Comparison of ENCODE assay signal across 8 mouse cellular contexts in the genomic region with DNA sequence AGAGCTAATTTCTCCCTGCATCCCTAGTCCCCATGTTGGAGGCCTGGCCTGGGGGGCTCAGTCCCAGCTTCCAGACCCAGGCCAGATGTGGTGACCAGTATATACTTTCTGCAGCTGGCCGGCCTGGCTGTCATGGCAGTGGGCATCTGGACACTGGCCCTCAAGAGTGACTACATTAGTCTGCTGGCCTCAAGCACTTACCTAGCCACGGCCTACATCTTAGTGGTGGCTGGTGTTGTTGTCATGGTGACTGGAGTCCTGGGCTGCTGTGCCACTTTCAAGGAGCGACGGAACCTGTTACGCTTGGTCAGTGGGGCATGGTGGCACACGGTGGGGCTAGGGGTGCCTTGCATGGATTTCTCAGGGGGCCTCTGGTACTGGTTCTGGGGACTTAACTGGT. TPM values are rescaled to one million over a fixed set of nuclear protein-coding genes. Genes with fewer than 3 reads are reported as not detected.
A peak's percentile ranks its signal among the peaks of the same experiment; 100 is the strongest.
DNase-seq lines count a peak whose midpoint lies in the region; ATAC-seq lines count a peak whose summit lies in the region.

No protein-coding gene starts in this region.

- H3K36me3 ChIP-seq in heart, embryonic 13.5 days = peaks cover 39% of the 10 kb centered on the region
- H3K36me3 ChIP-seq in hindbrain, embryonic 14.5 days (replicated peaks; ENCODE audit: control insufficient read depth, insufficient read depth) = peaks cover 31% of the 10 kb centered on the region
- peaks cover 32% of the 10 kb centered on the region for H3K36me3 ChIP-seq in midbrain, embryonic 12.5 days

- peak overlapping the region; percentile 94 for H3K27ac ChIP-seq in heart, embryonic 13.5 days (replicated peaks)
- H3K27ac ChIP-seq in hindbrain, embryonic 14.5 days = peak overlapping the region; percentile 89
- no peak overlapping the region; the same call in 1 of the 2 replicates for H3K27ac ChIP-seq in midbrain, embryonic 12.5 days (replicated peaks)

- H3K4me2 ChIP-seq in heart, embryonic 13.5 days = peak overlapping the region; percentile 84
- peak overlapping the region; percentile 71 for H3K4me2 ChIP-seq in hindbrain, embryonic 14.5 days (replicated peaks)
- H3K4me2 ChIP-seq in midbrain, embryonic 12.5 days (replicated peaks) = peak overlapping the region; percentile 74

- peaks cover 69% of the 10 kb centered on the region for H3K4me1 ChIP-seq in heart, embryonic 13.5 days
- H3K4me1 ChIP-seq in hindbrain, embryonic 14.5 days (replicated peaks; ENCODE audit: control insufficient read depth, insufficient read depth, low read length) = peaks cover 40% of the 10 kb centered on the region
- H3K4me1 ChIP-seq in midbrain, embryonic 12.5 days = peaks cover 52% of the 10 kb centered on the region

- ATAC-seq in heart, embryonic 13.5 days (ENCODE audit: extremely low read depth, insufficient number of reproducible peaks, low FRiP score, low TSS enrichment) = no peak
- ATAC-seq in hindbrain, embryonic 14.5 days (ENCODE audit: low FRiP score) = no peak
- no peak for ATAC-seq in midbrain, embryonic 12.5 days (ENCODE audit: low FRiP score, low read depth)

- peak overlapping the region; percentile 82 for H3K4me3 ChIP-seq in heart, embryonic 13.5 days
- peak overlapping the region; percentile 35 for H3K4me3 ChIP-seq in hindbrain, embryonic 14.5 days (replicated peaks; ENCODE audit: low read length)
- peak overlapping the region; percentile 70 for H3K4me3 ChIP-seq in midbrain, embryonic 12.5 days

- H3K9me3 ChIP-seq in heart, embryonic 13.5 days = no peaks in the 10 kb centered on the region
- no peaks in the 10 kb centered on the region for H3K9me3 ChIP-seq in hindbrain, embryonic 14.5 days (ENCODE audit: control insufficient read depth, low read length)
- no peaks in the 10 kb centered on the region for H3K9me3 ChIP-seq in midbrain, embryonic 12.5 days

- no peak for DNase-seq in heart, postnatal 4 days
- DNase-seq in MN1 (ENCODE audit: low spot score) = peak; percentile 80
- DNase-seq in hindbrain, embryonic 14.5 days (ENCODE audit: low spot score) = no peak
- DNase-seq in frontal cortex, postnatal 10 days (ENCODE audit: low spot score in 2 of 2) = no peak
- DNase-seq in cerebellum, adult 11 months = no peak
- no peak for DNase-seq in gastrocnemius, postnatal 10 days

- H3K9ac ChIP-seq in heart, embryonic 13.5 days = peak overlapping the region; percentile 94
- peak overlapping the region; percentile 74 for H3K9ac ChIP-seq in hindbrain, embryonic 14.5 days
- H3K9ac ChIP-seq in midbrain, embryonic 12.5 days (replicated peaks) = peak overlapping the region; percentile 41

- H3K27me3 ChIP-seq in heart, embryonic 13.5 days (replicated peaks) = peaks cover 18% of the 10 kb centered on the region
- H3K27me3 ChIP-seq in hindbrain, embryonic 14.5 days (ENCODE audit: control insufficient read depth, insufficient read depth, low read length) = peaks cover 26% of the 10 kb centered on the region
- peaks cover 28% of the 10 kb centered on the region for H3K27me3 ChIP-seq in midbrain, embryonic 12.5 days

- WGBS in heart, embryonic 13.5 days = 82% methylated on average over 6 of the region's 6 CpGs
- 68% methylated on average over 6 of the region's 6 CpGs for WGBS in hindbrain, embryonic 14.5 days
- WGBS in midbrain, embryonic 12.5 days = 69% methylated on average over 6 of the region's 6 CpGs

RNA-seq across cellular contexts. Expression of a gene that starts 2.2 kb away (rescaled TPM):
- polyA plus RNA-seq in heart, embryonic 13.5 days (2015; fragmentation: Nextera tagmentation; extraction: Ambion mirVana) = 28.5 and 31.4 TPM in 2 replicates
- 100 to 1,000 TPM; 229 to 230 TPM for total RNA-seq in heart, postnatal 4 days (2021)
- 47.0 and 50.4 TPM in 2 replicates for polyA plus RNA-seq in hindbrain, embryonic 14.5 days (2014; fragmentation: Nextera tagmentation; extraction: Ambion mirVana)
- 14.8 and 15.6 TPM in 2 replicates for polyA plus RNA-seq in midbrain, embryonic 12.5 days (2016; fragmentation: Nextera tagmentation; extraction: Ambion mirVana)
- total RNA-seq in gastrocnemius, postnatal 10 days (2021) = 10 to 100 TPM; 77.7 to 88.5 TPM

RNA-seq across cellular contexts. Expression of a gene that starts 5.6 kb away (rescaled TPM):
- polyA plus RNA-seq in heart, embryonic 13.5 days (2015; fragmentation: Nextera tagmentation; extraction: Ambion mirVana) = 67.3 and 76.3 TPM in 2 replicates
- total RNA-seq in heart, postnatal 4 days (2021) = 10 to 100 TPM; 49.6 to 52.4 TPM
- polyA plus RNA-seq in hindbrain, embryonic 14.5 days (2014; fragmentation: Nextera tagmentation; extraction: Ambion mirVana) = 81.9 and 93.0 TPM in 2 replicates
- polyA plus RNA-seq in midbrain, embryonic 12.5 days (2016; fragmentation: Nextera tagmentation; extraction: Ambion mirVana) = 73.8 and 75.0 TPM in 2 replicates
- total RNA-seq in gastrocnemius, postnatal 10 days (2021) = 10 to 100 TPM; 43.4 to 49.0 TPM

RNA-seq across cellular contexts. Expression of a gene that starts 5.7 kb away (rescaled TPM):
- 64.5 and 68.8 TPM in 2 replicates for polyA plus RNA-seq in heart, embryonic 13.5 days (2015; fragmentation: Nextera tagmentation; extraction: Ambion mirVana)
- total RNA-seq in heart, postnatal 4 days (2021) = 10 to 100 TPM; 37.2 to 38.0 TPM
- 61.0 and 62.2 TPM in 2 replicates for polyA plus RNA-seq in hindbrain, embryonic 14.5 days (2014; fragmentation: Nextera tagmentation; extraction: Ambion mirVana)
- polyA plus RNA-seq in midbrain, embryonic 12.5 days (2016; fragmentation: Nextera tagmentation; extraction: Ambion mirVana) = 25.3 and 32.6 TPM in 2 replicates
- 10 to 100 TPM; 18.6 to 21.0 TPM for total RNA-seq in gastrocnemius, postnatal 10 days (2021)

RNA-seq across cellular contexts. Expression of a gene that starts 8.5 kb away (rescaled TPM):
- polyA plus RNA-seq in heart, embryonic 13.5 days (2015; fragmentation: Nextera tagmentation; extraction: Ambion mirVana) = 20.2 and 23.0 TPM in 2 replicates
- total RNA-seq in heart, postnatal 4 days (2021) = 10 to 100 TPM; 17.6 to 20.1 TPM
- 3.7 and 8.1 TPM in 2 replicates for polyA plus RNA-seq in hindbrain, embryonic 14.5 days (2014; fragmentation: Nextera tagmentation; extraction: Ambion mirVana)
- 5.4 and 6.0 TPM in 2 replicates for polyA plus RNA-seq in midbrain, embryonic 12.5 days (2016; fragmentation: Nextera tagmentation; extraction: Ambion mirVana)
- 1 to 10 TPM; 8.6 to 9.9 TPM for total RNA-seq in gastrocnemius, postnatal 10 days (2021)

RNA-seq across cellular contexts. Expression of a gene that starts 14.4 kb away (rescaled TPM):
- polyA plus RNA-seq in heart, embryonic 13.5 days (2015; fragmentation: Nextera tagmentation; extraction: Ambion mirVana) = 42.6 and 45.7 TPM in 2 replicates
- total RNA-seq in heart, postnatal 4 days (2021) = 100 to 1,000 TPM; 118 to 127 TPM
- 15.3 and 18.4 TPM in 2 replicates for polyA plus RNA-seq in hindbrain, embryonic 14.5 days (2014; fragmentation: Nextera tagmentation; extraction: Ambion mirVana)
- polyA plus RNA-seq in midbrain, embryonic 12.5 days (2016; fragmentation: Nextera tagmentation; extraction: Ambion mirVana) = 15.6 and 18.3 TPM in 2 replicates
- 100 to 1,000 TPM; 119 to 151 TPM for total RNA-seq in gastrocnemius, postnatal 10 days (2021)

Comparison
In these comparisons a context has a peak if more than half of its experiments do, and no peak if none do; other contexts are left out.
1. H3K9ac ChIP-seq: peak in every context shown above with its lines; median percentile 94 in heart, embryonic 13.5 days; 74 in hindbrain, embryonic 14.5 days; 41 in midbrain, embryonic 12.5 days.